Mouse (Mus musculus) thymus, adult 2 months (tissue): ENCODE measurements around the gene P2ry4. TPM values are rescaled to one million over a fixed set of nuclear protein-coding genes. Genes with fewer than 3 reads are reported as not detected.

Experiments
- DNase-seq: peaks from one replicate; pipeline ENCODE4 v3.0.0; 2021
- H3K27ac ChIP-seq: fragments of 200-500 bp; 2 replicates; pipeline ENCODE4 v1.5.1; 2012; ENCODE audit warnings: low read length, control low read depth; ENCODE audit not compliant: control insufficient read depth, insufficient read depth
- H3K27me3 ChIP-seq: fragments of 200-500 bp; 2 replicates; pipeline ENCODE4 v1.6.1; 2012; ENCODE audit warnings: mild to moderate bottlenecking, low read length, moderate library complexity, mixed read lengths; ENCODE audit not compliant: control insufficient read depth, insufficient read depth
- H3K36me3 ChIP-seq: fragments of 200-500 bp; 2 replicates; pipeline ENCODE4 v1.6.1; 2012; ENCODE audit warnings: mild to moderate bottlenecking, low read length, moderate library complexity; ENCODE audit not compliant: control insufficient read depth, insufficient read depth
- H3K4me1 ChIP-seq: fragments of 200-500 bp; replicated peaks from 2 replicates; pipeline ENCODE4 v1.6.1; 2012; ENCODE audit warnings: low read length; ENCODE audit not compliant: control insufficient read depth, insufficient read depth
- H3K4me3 ChIP-seq: fragments of 200-500 bp; 2 replicates; pipeline ENCODE4 v1.5.1; 2012; ENCODE audit warnings: mild to moderate bottlenecking, low read length, control low read depth, moderate library complexity; ENCODE audit not compliant: control insufficient read depth, insufficient read depth
- CTCF ChIP-seq: fragments of 200-500 bp; IDR thresholded peaks from 2 replicates; pipeline ENCODE4 v1.5.1; 2012; ENCODE audit warnings: mild to moderate bottlenecking, control low read depth, low read length, moderate library complexity, borderline replicate concordance; ENCODE audit not compliant: control insufficient read depth, poor library complexity, insufficient read depth; ENCODE audit errors: extremely low read depth
- POLR2A ChIP-seq: fragments of 200-500 bp; IDR thresholded peaks from 2 replicates; pipeline ENCODE4 v1.6.1; 2012; ENCODE audit warnings: mild to moderate bottlenecking, low read length, control low read depth, moderate library complexity; ENCODE audit not compliant: control insufficient read depth, poor library complexity, insufficient read depth; ENCODE audit errors: extremely low read depth
- WGBS: fragments of 180-500 bp; shearing (Covaris S2); methylation state at CpG from one replicate; pipeline ENCODE4 v1.1.7; 2018; 5-methylcytosine and 5-hydroxymethylcytosine counted together
- polyA plus RNA-seq: library from polyadenylated mRNA; depleted of rRNA; stranded (reverse); fragments of >200 nt; gene quantifications from 2 replicates; pipeline ENCODE4 v1.2.3, GENCODE M21; 2012; rRNA removed

The P2ry4 gene
- polyA plus RNA-seq, 1 experiment = 0.04 TPM

GRCm38 (mm10) chrX:100565696-100566095 lies 29.0 kb downstream of the P2ry4 start:
- no peak for DNase-seq
- no peaks in the 10 kb centered on the region for H3K27me3 ChIP-seq
- H3K27ac ChIP-seq = no peak overlapping the region
- H3K36me3 ChIP-seq = no peaks in the 10 kb centered on the region
- no peaks in the 10 kb centered on the region for H3K4me1 ChIP-seq
- TF ChIP-seq CTCF (no peak), POLR2A (no peak)
- H3K4me3 ChIP-seq = no peak overlapping the region
- WGBS = 86% methylated on average over 3 of the region's 3 CpGs

GRCm38 (mm10) chrX:100556026-100556425 lies 38.6 kb downstream of the P2ry4 start:
- DNase-seq = no peak
- H3K36me3 ChIP-seq = no peaks in the 10 kb centered on the region
- H3K4me1 ChIP-seq = no peaks in the 10 kb centered on the region
- WGBS = 95% methylated on average over 3 of the region's 3 CpGs
- H3K4me3 ChIP-seq = no peak overlapping the region
- H3K27me3 ChIP-seq = no peaks in the 10 kb centered on the region
- no peak overlapping the region for H3K27ac ChIP-seq
- TF ChIP-seq POLR2A (no peak), CTCF (no peak)

Other genes starting within 250 kb of the P2ry4 start
- gene Otud6a, start 165.9 kb downstream of the P2ry4 start, polyA plus RNA-seq = not detected in 2 replicates
- 0.88 and 0.93 TPM in 2 replicates for gene Awat2, start 152.2 kb downstream of the P2ry4 start, polyA plus RNA-seq
- 19.8 and 24.2 TPM in 2 replicates for gene Igbp1, start 100.6 kb downstream of the P2ry4 start, polyA plus RNA-seq
- gene Dgat2l6, start 70.0 kb downstream of the P2ry4 start, polyA plus RNA-seq = 0.09 TPM in 1 of 2 replicates, not detected in the other
- gene Awat1, start 22.6 kb downstream of the P2ry4 start, polyA plus RNA-seq = 0.14 and 0.16 TPM in 2 replicates
- gene Arr3, start 10.6 kb upstream of the P2ry4 start, polyA plus RNA-seq = not detected in 2 replicates
- gene Kif4, start 30.9 kb upstream of the P2ry4 start, polyA plus RNA-seq = 6.3 and 9.0 TPM in 2 replicates
- 16.8 and 20.6 TPM in 2 replicates for gene Pdzd11, start 31.7 kb upstream of the P2ry4 start, polyA plus RNA-seq
- 1.4 and 2.4 TPM in 2 replicates for gene Gdpd2, start 135.0 kb upstream of the P2ry4 start, polyA plus RNA-seq
- gene Dlg3, start 172.9 kb upstream of the P2ry4 start, polyA plus RNA-seq = 10.2 and 12.3 TPM in 2 replicates